ENCODE assay signal across 8 mouse cellular contexts in the genomic region with DNA sequence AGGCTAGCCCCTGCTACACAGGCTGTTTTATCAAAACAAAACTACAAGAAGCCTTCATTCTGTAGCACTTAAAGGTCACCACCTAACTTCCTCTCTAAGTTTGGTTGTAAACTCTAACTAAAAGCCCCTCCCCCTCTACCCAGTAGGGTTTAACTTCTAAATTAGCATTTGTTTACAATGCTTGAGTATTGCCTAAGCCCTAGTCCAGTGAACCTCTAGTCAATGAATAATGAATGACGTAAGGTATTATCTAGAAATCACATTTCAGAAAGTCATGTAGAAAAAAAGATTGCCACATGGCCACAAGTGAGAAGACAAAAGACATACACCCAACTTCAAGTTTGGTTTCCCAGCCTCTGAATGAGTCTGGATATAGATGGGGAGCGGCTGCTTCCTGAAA. TPM values are rescaled to one million over a fixed set of nuclear protein-coding genes. Genes with fewer than 3 reads are reported as not detected.
DNase-seq lines count a peak whose midpoint lies in the region; ATAC-seq and TF ChIP-seq lines count a peak whose summit lies in the region.

No protein-coding gene starts in this region.

- H3K9ac ChIP-seq in heart, embryonic 12.5 days = peak overlapping the region; percentile 42; the same call in 1 of the 2 replicates
- H3K9ac ChIP-seq in hindbrain, embryonic 13.5 days = 0 out of 2 replicates have a peak overlapping the region, but pooled peaks have one; percentile 91

- H3K36me3 ChIP-seq in heart, embryonic 12.5 days = peaks cover 5% of the 10 kb centered on the region
- H3K36me3 ChIP-seq in hindbrain, embryonic 13.5 days = peaks cover 2% of the 10 kb centered on the region

- peak overlapping the region; percentile 69 for H3K4me2 ChIP-seq in heart, embryonic 12.5 days
- H3K4me2 ChIP-seq in hindbrain, embryonic 13.5 days = peak overlapping the region; percentile 79

- H3K9me3 ChIP-seq in heart, embryonic 12.5 days (replicated peaks) = no peaks in the 10 kb centered on the region
- no peaks in the 10 kb centered on the region for H3K9me3 ChIP-seq in hindbrain, embryonic 13.5 days

- H3K4me1 ChIP-seq in heart, embryonic 12.5 days (replicated peaks) = peaks cover 8% of the 10 kb centered on the region
- peaks cover 17% of the 10 kb centered on the region for H3K4me1 ChIP-seq in hindbrain, embryonic 13.5 days (replicated peaks)

- no peaks in the 10 kb centered on the region for H3K27me3 ChIP-seq in heart, embryonic 12.5 days (replicated peaks)
- H3K27me3 ChIP-seq in Patski = no peaks in the 10 kb centered on the region
- H3K27me3 ChIP-seq in hindbrain, embryonic 13.5 days = no peaks in the 10 kb centered on the region

- TF ChIP-seq CTCF in Patski (IDR thresholded peaks at IDR 0.05) = no peak

- POLR2A ChIA-PET in Patski (lab: Charles Lee) = no interaction called here

- DNase-seq in heart, postnatal 4 days = no peak
- no peak for DNase-seq in Patski (ENCODE audit: low read depth, low spot score)
- peak; percentile 44 for DNase-seq in lung, postnatal 36 days
- no peak for DNase-seq in spleen, postnatal 36 days (ENCODE audit: low spot score in 2 of 2)
- no peak for DNase-seq in cerebellum, postnatal 14 days
- no peak for DNase-seq in thymus, postnatal 36 days

- in situ Hi-C loops in Patski (cut with MboI; ENCODE audit: low pct_unique_long_range_greater_than_20kb) = loop anchor here (25.0 kb wide), 1 partner anchor 1375 kb away; a partner anchor contains a TSS

- H3K4me3 ChIP-seq in heart, embryonic 12.5 days = peak overlapping the region; percentile 71
- H3K4me3 ChIP-seq in hindbrain, embryonic 13.5 days = peak overlapping the region; percentile 86

- ATAC-seq in heart, embryonic 12.5 days (ENCODE audit: insufficient number of reproducible peaks, low FRiP score) = no peak
- peak; percentile 10 for ATAC-seq in Patski
- no peak for ATAC-seq in hindbrain, embryonic 13.5 days (ENCODE audit: low FRiP score)

- 30% methylated on average over 2 of the region's 2 CpGs for WGBS in heart, embryonic 12.5 days
- 19% methylated on average over 2 of the region's 2 CpGs for WGBS in hindbrain, embryonic 13.5 days

- no peak overlapping the region for H3K27ac ChIP-seq in heart, embryonic 12.5 days (ENCODE audit: poor library complexity, severe bottlenecking)
- no peak overlapping the region for H3K27ac ChIP-seq in hindbrain, embryonic 13.5 days

- CTCF ChIA-PET in Patski (lab: Charles Lee) = interaction anchor here (2.2 kb wide), 1 partner anchor 36 kb away, joined by 5 read pairs; no protein-coding TSS in a partner anchor

RNA-seq across cellular contexts. Expression of a gene that starts 17.2 kb away (rescaled TPM):
- 30.5 and 33.0 TPM in 2 replicates for polyA plus RNA-seq in heart, embryonic 12.5 days (2016; fragmentation: Nextera tagmentation; extraction: Ambion mirVana)
- total RNA-seq in heart, postnatal 4 days (2021) = 10 to 100 TPM; 11.3 to 15.5 TPM
- 101 TPM for polyA plus RNA-seq in Patski (2021)
- polyA plus RNA-seq in hindbrain, embryonic 13.5 days (2015; fragmentation: Nextera tagmentation; extraction: Ambion mirVana) = 26.9 and 28.4 TPM in 2 replicates

RNA-seq across cellular contexts. Expression of a gene that starts 36.6 kb away (rescaled TPM):
- 48.6 and 53.9 TPM in 2 replicates for polyA plus RNA-seq in heart, embryonic 12.5 days (2016; fragmentation: Nextera tagmentation; extraction: Ambion mirVana)
- 10 to 100 TPM; 45.4 to 57.1 TPM for total RNA-seq in heart, postnatal 4 days (2021)
- polyA plus RNA-seq in Patski (2021) = 18.6 TPM
- polyA plus RNA-seq in hindbrain, embryonic 13.5 days (2015; fragmentation: Nextera tagmentation; extraction: Ambion mirVana) = 58.1 and 60.5 TPM in 2 replicates

RNA-seq across cellular contexts. Expression of a gene that starts 57.9 kb away (rescaled TPM):
- 132 and 134 TPM in 2 replicates for polyA plus RNA-seq in heart, embryonic 12.5 days (2016; fragmentation: Nextera tagmentation; extraction: Ambion mirVana)
- total RNA-seq in heart, postnatal 4 days (2021) = 100 to 1,000 TPM; 117 to 118 TPM
- 175 TPM for polyA plus RNA-seq in Patski (2021)
- polyA plus RNA-seq in hindbrain, embryonic 13.5 days (2015; fragmentation: Nextera tagmentation; extraction: Ambion mirVana) = 171 and 178 TPM in 2 replicates
